Mouse (Mus musculus) embryonic fibroblast, embryonic 13.5 days (primary cell): Measurements from ENCODE around the gene Slc12a3. TPM values are rescaled to one million over a fixed set of nuclear protein-coding genes. Genes with fewer than 3 reads are reported as not detected.

Source experiments
- H3K27ac ChIP-seq: 2 replicates; pipeline ENCODE4 v1.5.1; 2012; ENCODE audit warnings: low read length, control low read depth, inconsistent platforms; ENCODE audit not compliant: insufficient read depth
- H3K4me1 ChIP-seq: 2 replicates; pipeline ENCODE4 v1.6.1; 2011; ENCODE audit warnings: low read length; ENCODE audit not compliant: control insufficient read depth, insufficient read depth
- H3K4me3 ChIP-seq: 2 replicates; pipeline ENCODE4 v1.5.1; 2011; ENCODE audit warnings: mild to moderate bottlenecking, control low read depth, low read length; ENCODE audit not compliant: insufficient read depth
- CTCF ChIP-seq: IDR thresholded peaks from 2 replicates; pipeline ENCODE4 v1.5.1; 2011; ENCODE audit warnings: mild to moderate bottlenecking, control low read depth, low read length, moderate library complexity, borderline replicate concordance; ENCODE audit not compliant: insufficient read depth
- POLR2A ChIP-seq: IDR thresholded peaks from 2 replicates; pipeline ENCODE4 v1.6.1; 2011; ENCODE audit warnings: low read depth, mild to moderate bottlenecking, control low read depth, low read length, moderate library complexity
- polyA plus RNA-seq: library from polyadenylated mRNA; stranded (reverse); fragments of >200 nt; gene quantifications from 2 replicates; pipeline ENCODE4 v1.2.4, GENCODE M21; 2011; ENCODE audit warnings: low read depth; ENCODE audit not compliant: missing spikeins, insufficient read length

Gene Slc12a3
- polyA plus RNA-seq, 1 experiment, result not detected

GRCm38 (mm10) chr8:94348425-94348824 lies 19.4 kb downstream of the Slc12a3 start:
- Histone ChIP-seq H3K27ac (no peak overlapping the region), H3K4me3 (no peak overlapping the region), H3K4me1 (no peaks in the 10 kb centered on the region)
- TF ChIP-seq POLR2A, result no peak
- TF ChIP-seq CTCF, result no peak

- Histone ChIP-seq H3K4me3 (no peak overlapping the region), H3K4me1 (no peaks in the 10 kb centered on the region), H3K27ac (no peak overlapping the region)
- TF ChIP-seq CTCF, result no peak
- no peak for TF ChIP-seq POLR2A
These were observed 25.1 kb downstream of the Slc12a3 start for GRCm38 (mm10) chr8:94354069-94354531.

GRCm38 (mm10) chr8:94354571-94354970 lies 25.6 kb downstream of the Slc12a3 start:
- TF ChIP-seq CTCF (no peak), POLR2A (no peak)
- H3K27ac ChIP-seq, result no peak overlapping the region
- H3K4me3 ChIP-seq, result no peak overlapping the region
- no peaks in the 10 kb centered on the region for H3K4me1 ChIP-seq

GRCm38 (mm10) chr8:94357220-94357619 lies 28.2 kb downstream of the Slc12a3 start:
- no peak overlapping the region for H3K4me3 ChIP-seq
- H3K27ac ChIP-seq, result no peak overlapping the region
- H3K4me1 ChIP-seq, result no peaks in the 10 kb centered on the region
- TF ChIP-seq CTCF (no peak), POLR2A (no peak)

GRCm38 (mm10) chr8:94358541-94358940 lies 29.5 kb downstream of the Slc12a3 start:
- no peak for TF ChIP-seq POLR2A
- no peak for TF ChIP-seq CTCF
- no peak overlapping the region for H3K4me3 ChIP-seq

GRCm38 (mm10) chr8:94361774-94362431 lies 32.9 kb downstream of the Slc12a3 start:
- H3K4me1 ChIP-seq, result no peaks in the 10 kb centered on the region
- H3K27ac ChIP-seq, result no peak overlapping the region
- H3K4me3 ChIP-seq, result no peak overlapping the region
- TF ChIP-seq CTCF, result no peak
- no peak for TF ChIP-seq POLR2A

More at GRCm38 (mm10) chr8:94358541-94358940, 29.5 kb downstream of the Slc12a3 start:
- H3K4me1 ChIP-seq, result no peaks in the 10 kb centered on the region
- no peak overlapping the region for H3K27ac ChIP-seq

GRCm38 (mm10) chr8:94362607-94363239 lies 33.7 kb downstream of the Slc12a3 start:
- TF ChIP-seq POLR2A (no peak), CTCF (no peak)
- Histone ChIP-seq H3K4me3 (no peak overlapping the region), H3K27ac (no peak overlapping the region), H3K4me1 (no peaks in the 10 kb centered on the region)

- no peak overlapping the region for H3K4me3 ChIP-seq
- no peak overlapping the region for H3K27ac ChIP-seq
- no peak for TF ChIP-seq CTCF
- TF ChIP-seq POLR2A, result no peak
- no peaks in the 10 kb centered on the region for H3K4me1 ChIP-seq
These were observed 34.3 kb downstream of the Slc12a3 start for GRCm38 (mm10) chr8:94363288-94363688.

GRCm38 (mm10) chr8:94363906-94364305 lies 34.9 kb downstream of the Slc12a3 start:
- Histone ChIP-seq H3K27ac (no peak overlapping the region), H3K4me1 (no peaks in the 10 kb centered on the region), H3K4me3 (no peak overlapping the region)
- TF ChIP-seq POLR2A, result no peak
- no peak for TF ChIP-seq CTCF

GRCm38 (mm10) chr8:94364686-94365312 lies 35.8 kb downstream of the Slc12a3 start:
- Histone ChIP-seq H3K4me3 (no peak overlapping the region), H3K27ac (no peak overlapping the region), H3K4me1 (no peaks in the 10 kb centered on the region)
- TF ChIP-seq POLR2A, result no peak
- no peak for TF ChIP-seq CTCF
